Mouse (Mus musculus) MN1 (cell line): ENCODE measurements at regions not wholly inside any gene's neighbourhood (a gene's known extent, or its start where the extent isn't known, plus 50 kb on each side); places are given as distances from the start of the nearest gene placed in this dataset.

Experiments used
- DNase-seq: peaks from one replicate; pipeline ENCODE4 v3.0.0-alpha.2; 2016; ENCODE audit warnings: low spot score

- no peak for DNase-seq
Observed at GRCm38 (mm10) chr13:41694749-41695419, 89.2 kb downstream of the Tmem170b start.

- no peak for DNase-seq
Observed at GRCm38 (mm10) chr13:41696767-41697445, 91.2 kb downstream of the Tmem170b start.

DNA sequence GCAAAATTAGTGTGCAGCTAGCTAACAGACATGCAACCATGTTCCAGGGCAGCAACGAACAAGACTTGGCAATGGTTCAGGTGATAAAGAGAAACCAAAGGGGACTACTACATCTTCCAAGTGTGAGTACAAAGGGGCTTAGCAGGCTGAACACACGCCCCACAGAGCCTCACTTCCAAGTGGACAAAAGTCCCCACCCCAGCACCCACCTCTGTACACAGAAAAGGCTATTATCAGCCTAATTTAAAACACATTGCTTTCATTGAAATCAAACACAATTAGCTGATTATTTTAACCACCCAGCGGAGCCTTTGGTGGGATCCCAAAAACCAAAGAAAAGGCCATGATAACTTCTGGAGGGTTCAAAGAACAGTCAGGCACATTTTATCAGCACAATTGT is 95.6 kb downstream of the Tmem170b start:
- DNase-seq: peak; percentile 10

- DNase-seq: no peak
Observed at GRCm38 (mm10) chr13:41701829-41702231, 96.1 kb downstream of the Tmem170b start.

- no peak for DNase-seq
Observed at GRCm38 (mm10) chr13:41703196-41703595, 97.5 kb downstream of the Tmem170b start.

- no peak for DNase-seq
Observed at GRCm38 (mm10) chr13:41703618-41704017, 97.9 kb downstream of the Tmem170b start.

- no peak for DNase-seq
Observed at GRCm38 (mm10) chr13:41704806-41705205, 99.1 kb downstream of the Tmem170b start.

GRCm38 (mm10) chr13:41705636-41706035 is 99.9 kb downstream of the Tmem170b start:
- no peak for DNase-seq

DNA sequence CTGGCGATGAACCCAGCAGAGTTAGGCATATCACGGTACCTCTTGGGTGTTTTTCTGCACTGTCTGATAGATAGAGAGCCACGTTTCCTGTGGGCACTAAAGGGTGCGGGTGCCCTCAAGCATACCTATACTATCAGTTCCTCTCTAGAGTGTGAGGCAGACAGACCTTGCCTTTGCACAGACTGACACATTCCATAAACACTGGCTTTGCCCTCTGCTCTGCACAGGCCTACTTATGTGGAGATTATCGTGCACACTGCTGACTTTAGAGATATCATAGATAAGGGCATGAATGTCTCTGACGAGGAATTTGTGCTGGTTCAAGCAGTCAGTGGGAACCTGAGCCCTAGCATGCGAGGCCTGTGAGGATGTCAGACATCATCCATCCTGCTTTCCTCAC is 102.1 kb downstream of the Tmem170b start:
- DNase-seq: no peak

DNA sequence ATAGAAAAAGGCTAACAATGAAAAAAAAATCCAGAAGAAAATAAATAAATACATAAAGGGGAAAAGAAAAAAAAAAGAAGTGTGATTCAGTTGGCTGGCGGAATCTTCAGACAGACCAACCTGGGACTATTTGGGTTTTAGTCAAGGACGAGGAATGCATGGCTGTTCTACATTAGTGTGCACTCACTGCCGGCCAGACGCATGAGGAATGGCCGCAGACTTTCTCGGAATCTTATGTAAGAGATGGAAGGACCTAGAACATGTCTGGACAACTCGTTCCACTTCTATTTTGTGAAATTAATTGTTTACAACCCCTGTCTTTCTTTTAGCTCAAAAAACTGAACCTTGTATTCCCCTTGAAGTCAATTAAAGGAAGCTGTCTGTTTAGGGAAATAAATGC is 103.4 kb downstream of the Tmem170b start:
- no peak for DNase-seq

DNA sequence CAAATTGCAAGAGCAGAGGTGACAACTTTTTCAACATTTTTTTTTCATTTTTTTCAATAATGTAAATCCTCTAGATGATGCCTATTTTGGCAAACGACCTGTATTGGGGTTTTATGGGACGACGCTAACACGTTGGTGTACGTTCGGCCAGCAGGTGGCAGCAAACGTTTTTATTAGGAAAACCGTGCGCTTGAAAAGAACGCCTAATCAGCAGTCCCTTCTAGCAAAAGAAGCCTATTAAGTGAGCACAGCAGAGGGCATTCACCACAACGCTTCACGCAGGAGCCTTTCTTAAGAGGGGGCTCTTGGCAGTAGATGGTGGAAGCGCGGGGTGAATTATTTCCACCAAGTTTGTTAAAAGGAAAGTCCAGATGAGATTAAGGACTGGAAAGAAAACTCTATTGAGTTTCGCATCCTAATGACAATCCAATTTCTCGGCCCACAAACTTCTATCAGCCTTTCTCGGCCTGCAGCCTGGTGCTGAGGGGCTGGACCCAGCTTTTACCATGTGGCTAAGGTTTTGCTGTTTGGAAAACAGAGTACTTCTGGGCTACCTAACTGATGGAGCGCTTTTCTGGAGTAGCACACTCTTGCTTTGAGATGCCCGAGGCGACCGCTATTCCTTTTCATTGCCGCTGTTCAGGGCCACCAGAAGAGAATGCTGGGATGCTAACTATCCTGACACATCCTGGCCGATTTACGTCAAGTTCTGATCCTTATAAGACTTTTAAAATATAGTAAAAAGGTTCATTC is 103.9 kb downstream of the Tmem170b start:
- peak; percentile 82 for DNase-seq

GRCm38 (mm10) chr13:41712616-41713015 is 106.9 kb downstream of the Tmem170b start:
- no peak for DNase-seq
